Mouse (Mus musculus) intestine, embryonic 16.5 days (tissue): ENCODE results near the gene Plcl2. TPM values are rescaled to one million over a fixed set of nuclear protein-coding genes. Genes with fewer than 3 reads are reported as not detected.
"Not testable (repeated sequence)": the region's sequence is repeated elsewhere in the genome, so short reads cannot be mapped to it uniquely, and the experiment has no call there.

Experiments used
- ATAC-seq: fragments of 200-750 bp; cut with Nextera tagmentation; 2 replicates; pipeline ENCODE4 v1.8.0; 2017; ENCODE audit warnings: moderate TSS enrichment, moderate library complexity
- H3K27ac ChIP-seq: fragments of 300-500 bp; sonication (generic); 2 replicates; pipeline ENCODE4 v1.5.1; 2014; ENCODE audit warnings: mild to moderate bottlenecking, low read length
- H3K27me3 ChIP-seq: fragments of 300-500 bp; sonication (generic); replicated peaks from 2 replicates; pipeline ENCODE4 v1.6.1; 2014; ENCODE audit warnings: low read length, control low read depth, mixed read lengths; ENCODE audit not compliant: control insufficient read depth, insufficient read depth
- H3K36me3 ChIP-seq: fragments of 300-500 bp; sonication (generic); 2 replicates; pipeline ENCODE4 v1.6.1; 2014; ENCODE audit warnings: low read length, control low read depth; ENCODE audit not compliant: control insufficient read depth, insufficient read depth
- H3K4me1 ChIP-seq: fragments of 300-500 bp; sonication (generic); 2 replicates; pipeline ENCODE4 v1.6.1; 2014; ENCODE audit warnings: low read length, control low read depth, mixed read lengths; ENCODE audit not compliant: control insufficient read depth, insufficient read depth
- H3K4me2 ChIP-seq: fragments of 300-500 bp; sonication (generic); 2 replicates; pipeline ENCODE4 v1.6.1; 2014; ENCODE audit warnings: low read depth, low read length, control low read depth
- H3K4me3 ChIP-seq: fragments of 300-500 bp; sonication (generic); 2 replicates; pipeline ENCODE4 v1.5.1; 2014; ENCODE audit warnings: mild to moderate bottlenecking, low read length
- H3K9ac ChIP-seq: fragments of 300-500 bp; sonication (generic); 2 replicates; pipeline ENCODE4 v1.6.1; 2014; ENCODE audit warnings: low read depth, low read length
- H3K9me3 ChIP-seq: fragments of 300-500 bp; sonication (generic); 2 replicates; pipeline ENCODE4 v1.6.1; 2016; ENCODE audit warnings: low read length, control low read depth; ENCODE audit not compliant: control insufficient read depth
- WGBS: fragments of 180-500 bp; shearing (Covaris S2); extraction: QIAGEN DNeasy Blood & Tissue Kit; methylation state at CpG from one replicate; pipeline ENCODE4 v1.1.7; 2014; 5-methylcytosine and 5-hydroxymethylcytosine counted together
- polyA plus RNA-seq: library from polyadenylated mRNA; unstranded; fragments of >200 nt; fragmentation: Nextera tagmentation; extraction: Ambion mirVana; gene quantifications from 2 replicates; pipeline ENCODE4 v1.2.1, GENCODE M21; 2015

Gene Plcl2
- polyA plus RNA-seq, 1 experiment from 2014 or later: 4.0 TPM

GRCm38 (mm10) chr17:50544860-50545259 lies 35.7 kb downstream of the Plcl2 start:
- WGBS: 58% methylated on average over 1 of the region's 1 CpGs
- Histone ChIP-seq H3K4me2 (peak overlapping the region; percentile 26; the same call in 1 of the 2 replicates), H3K36me3 (no peaks in the 10 kb centered on the region), H3K27ac (peak overlapping the region; percentile 92), H3K9me3 (peaks cover 5% of the 10 kb centered on the region; the same call in 1 of the 2 replicates), H3K9ac (no peak overlapping the region), H3K4me3 (no peak overlapping the region), H3K4me1 (no peaks in the 10 kb centered on the region), H3K27me3 (no peaks in the 10 kb centered on the region)
- ATAC-seq: peak; percentile 85

DNA sequence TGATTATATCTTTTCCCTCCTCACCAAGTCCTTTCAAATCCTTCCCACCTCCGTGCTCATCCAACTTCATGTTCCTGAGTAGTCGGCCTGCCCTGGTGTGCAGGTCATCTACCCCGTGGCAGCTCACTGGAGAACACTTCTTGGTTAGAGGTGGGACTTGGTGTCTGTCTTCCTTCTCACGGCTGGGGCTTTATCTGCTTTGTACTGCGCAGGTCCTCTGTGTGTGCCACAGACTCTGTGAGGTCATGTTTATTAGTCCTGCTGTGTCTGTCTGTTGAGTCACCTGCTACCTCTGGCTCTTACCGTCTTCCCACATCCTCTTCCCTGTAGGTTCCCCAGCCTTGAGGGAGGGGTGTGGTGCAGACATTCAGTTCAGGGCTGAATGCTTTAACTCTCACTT lies 36.1 kb downstream of the Plcl2 start:
- H3K4me3 ChIP-seq: no peak overlapping the region
- no peak overlapping the region for H3K9ac ChIP-seq
- peak overlapping the region; percentile 92 for H3K27ac ChIP-seq
- 47% methylated on average over 6 of the region's 6 CpGs for WGBS
- H3K4me2 ChIP-seq: peak overlapping the region; percentile 26; the same call in 1 of the 2 replicates
- no peaks in the 10 kb centered on the region for H3K36me3 ChIP-seq
- H3K4me1 ChIP-seq: no peaks in the 10 kb centered on the region
- ATAC-seq: peak; percentile 99
- H3K9me3 ChIP-seq: peaks cover 5% of the 10 kb centered on the region; the same call in 1 of the 2 replicates
- no peaks in the 10 kb centered on the region for H3K27me3 ChIP-seq

- Histone ChIP-seq H3K9ac (no peak overlapping the region), H3K4me3 (no peak overlapping the region), H3K27me3 (no peaks in the 10 kb centered on the region), H3K36me3 (no peaks in the 10 kb centered on the region), H3K4me2 (no peak overlapping the region), H3K9me3 (no peaks in the 10 kb centered on the region), H3K4me1 (peaks cover 7% of the 10 kb centered on the region), H3K27ac (no peak overlapping the region)
- 66% methylated on average over 2 of the region's 2 CpGs for WGBS
- ATAC-seq: no peak
Measured at GRCm38 (mm10) chr17:50552130-50552529, 42.9 kb downstream of the Plcl2 start.

- no peak for ATAC-seq
- Histone ChIP-seq H3K4me2 (no peak overlapping the region), H3K4me3 (no peak overlapping the region), H3K27ac (no peak overlapping the region), H3K36me3 (no peaks in the 10 kb centered on the region), H3K9ac (no peak overlapping the region), H3K27me3 (no peaks in the 10 kb centered on the region), H3K9me3 (no peaks in the 10 kb centered on the region), H3K4me1 (peaks cover 16% of the 10 kb centered on the region)
- WGBS: 76% methylated on average over 12 of the region's 12 CpGs
Measured at GRCm38 (mm10) chr17:50557566-50558238, 48.5 kb downstream of the Plcl2 start.

DNA sequence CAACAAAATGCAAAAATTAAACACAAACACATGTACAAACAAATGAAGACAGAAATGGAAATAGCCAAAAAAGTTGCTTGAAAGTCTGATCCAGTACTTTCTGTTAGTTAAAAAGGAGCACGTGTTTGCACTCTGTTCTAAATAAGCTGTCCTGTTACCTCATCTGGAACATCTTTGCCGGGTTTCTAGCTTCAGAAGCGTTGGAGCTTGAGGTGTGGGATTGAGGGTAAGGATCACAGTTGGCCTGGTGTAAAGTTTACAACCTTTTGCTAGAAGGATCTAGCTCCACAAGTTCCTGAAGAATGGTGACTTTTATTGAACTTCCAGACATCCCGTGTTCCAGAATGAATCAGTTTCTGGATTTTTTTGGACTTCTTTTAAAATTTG lies 49.0 kb downstream of the Plcl2 start:
- no peak overlapping the region for H3K4me3 ChIP-seq
- H3K27ac ChIP-seq: no peak overlapping the region
- peaks cover 16% of the 10 kb centered on the region for H3K4me1 ChIP-seq
- no peak overlapping the region for H3K9ac ChIP-seq
- no peak overlapping the region for H3K4me2 ChIP-seq
- ATAC-seq: no peak
- H3K9me3 ChIP-seq: no peaks in the 10 kb centered on the region
- 84% methylated on average over 4 of the region's 4 CpGs for WGBS
- H3K36me3 ChIP-seq: no peaks in the 10 kb centered on the region
- no peaks in the 10 kb centered on the region for H3K27me3 ChIP-seq

- no peak for ATAC-seq
- H3K36me3 ChIP-seq: no peaks in the 10 kb centered on the region
- H3K4me2 ChIP-seq: no peak overlapping the region
- peaks cover 4% of the 10 kb centered on the region; the same call in 1 of the 2 replicates for H3K4me1 ChIP-seq
- no peak overlapping the region for H3K9ac ChIP-seq
- WGBS: 49% methylated on average over 8 of the region's 8 CpGs
- no peak overlapping the region for H3K27ac ChIP-seq
- no peaks in the 10 kb centered on the region for H3K9me3 ChIP-seq
- H3K27me3 ChIP-seq: no peaks in the 10 kb centered on the region
- no peak overlapping the region for H3K4me3 ChIP-seq
Measured at GRCm38 (mm10) chr17:50565376-50566123, 56.3 kb downstream of the Plcl2 start.

DNA sequence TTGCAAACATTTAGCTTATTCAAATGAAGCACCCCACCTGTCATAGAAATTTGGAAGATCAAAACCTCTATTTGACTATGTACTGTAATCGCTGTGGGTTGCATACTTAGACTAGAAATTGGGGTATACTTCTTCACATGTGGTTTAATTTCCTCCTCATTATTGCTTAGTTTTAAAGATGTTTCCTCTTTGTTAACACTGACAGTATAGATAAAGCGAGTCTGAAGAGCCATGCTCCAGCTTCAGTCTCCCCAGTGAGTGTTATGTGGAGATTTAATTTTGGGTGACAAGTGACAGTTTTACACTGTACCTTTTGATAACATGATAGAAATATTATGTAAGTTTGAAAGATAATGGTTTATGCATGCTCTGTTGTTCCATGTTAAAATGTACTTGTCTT lies 59.6 kb downstream of the Plcl2 start:
- H3K27ac ChIP-seq: no peak overlapping the region
- 91% methylated on average over 2 of the region's 2 CpGs for WGBS

GRCm38 (mm10) chr17:50570228-50570627 lies 61.0 kb downstream of the Plcl2 start:
- H3K4me1 ChIP-seq, H3K9me3 ChIP-seq, H3K36me3 ChIP-seq, H3K4me2 ChIP-seq, ATAC-seq, H3K27me3 ChIP-seq, H3K4me3 ChIP-seq, H3K27ac ChIP-seq, H3K9ac ChIP-seq: not testable (repeated sequence)
- WGBS: 92% methylated on average over 5 of the region's 5 CpGs

More for the DNA sequence above, 59.6 kb downstream of the Plcl2 start:
- ATAC-seq: no peak
- H3K27me3 ChIP-seq: no peaks in the 10 kb centered on the region
- H3K36me3 ChIP-seq: no peaks in the 10 kb centered on the region
- H3K4me2 ChIP-seq: no peak overlapping the region
- H3K9me3 ChIP-seq: no peaks in the 10 kb centered on the region
- no peak overlapping the region for H3K4me3 ChIP-seq
- no peak overlapping the region for H3K9ac ChIP-seq
- H3K4me1 ChIP-seq: no peaks in the 10 kb centered on the region

DNA sequence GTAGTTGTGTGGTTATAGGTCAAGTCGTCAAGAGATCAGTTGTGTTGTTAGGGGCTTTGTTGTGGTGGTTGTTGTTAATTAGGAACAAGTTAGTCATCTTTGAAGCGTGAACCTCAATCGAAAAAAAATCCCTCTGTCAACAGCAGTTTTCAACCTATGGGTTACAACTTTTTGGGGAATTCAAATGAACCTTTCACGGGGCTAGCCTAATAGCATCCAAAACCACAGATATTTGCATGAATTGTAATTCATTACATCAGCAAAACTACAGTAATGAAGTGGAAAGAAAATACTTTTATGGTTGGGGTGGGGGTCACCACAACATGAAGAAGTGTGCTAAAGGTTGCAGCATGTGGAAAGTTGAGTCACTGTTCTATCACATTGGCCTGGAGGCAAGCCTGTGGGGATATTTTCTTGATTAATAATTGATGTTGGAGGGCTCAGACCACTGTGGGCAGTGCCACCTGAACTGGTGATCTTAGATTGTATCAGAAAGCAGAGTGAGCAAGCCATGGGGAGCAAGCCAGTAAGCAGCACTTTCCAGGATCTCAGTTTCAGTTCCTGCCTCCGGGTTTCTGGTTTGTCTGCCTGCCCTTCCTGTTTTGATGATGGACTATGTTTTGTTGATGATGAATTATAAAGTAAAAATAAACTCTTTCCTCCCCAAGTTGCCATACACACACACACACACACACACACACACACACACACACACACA lies 61.6 kb downstream of the Plcl2 start:
- no peaks in the 10 kb centered on the region for H3K27me3 ChIP-seq
- H3K27ac ChIP-seq: no peak overlapping the region
- H3K4me2 ChIP-seq: no peak overlapping the region
- WGBS: 76% methylated on average over 5 of the region's 5 CpGs
- no peaks in the 10 kb centered on the region for H3K4me1 ChIP-seq
- no peaks in the 10 kb centered on the region for H3K36me3 ChIP-seq
- H3K9me3 ChIP-seq: no peaks in the 10 kb centered on the region
- H3K4me3 ChIP-seq: no peak overlapping the region
- no peak overlapping the region for H3K9ac ChIP-seq
- ATAC-seq: no peak
